Mouse (Mus musculus) bone marrow macrophage, adult 2 months (primary cell): ENCODE results near the gene Itga9.

Experiments used
- CTCF ChIP-seq: IDR thresholded peaks from 2 replicates; pipeline ENCODE4 v1.5.1; 2012; ENCODE audit warnings: low read depth, mild to moderate bottlenecking, low read length, moderate library complexity
- POLR2A ChIP-seq: IDR thresholded peaks from 2 replicates; pipeline ENCODE4 v1.6.1; 2012; ENCODE audit warnings: mild to moderate bottlenecking, low read depth, low read length, borderline replicate concordance

DNA sequence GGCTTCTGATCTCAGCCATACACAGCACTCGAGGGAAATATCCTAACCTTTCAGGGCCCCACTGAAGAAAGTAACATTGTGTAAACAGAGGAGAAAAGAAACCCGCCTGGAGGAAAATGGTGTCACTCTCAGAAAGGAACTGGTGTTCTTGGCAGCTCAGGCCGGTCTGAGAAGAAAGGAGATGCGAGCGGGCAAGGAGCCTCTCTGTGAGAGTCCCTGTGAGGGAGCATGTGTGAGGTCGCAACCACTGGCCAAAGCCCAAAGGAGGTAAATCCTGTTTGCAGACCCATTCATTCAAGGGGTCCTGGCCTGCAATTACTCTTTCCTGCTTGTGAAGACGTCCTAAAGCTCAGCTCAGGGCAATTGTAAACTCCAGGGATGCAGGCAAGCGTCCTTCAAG is 308.1 kb downstream of the Itga9 start:
- no peak for TF ChIP-seq POLR2A
- no peak for TF ChIP-seq CTCF
